Mouse (Mus musculus): ENCODE results near the gene Mafk. TPM values are rescaled to one million over a fixed set of nuclear protein-coding genes. Genes with fewer than 3 reads are reported as not detected.
A peak's percentile ranks its signal among the peaks of the same experiment; 100 is the strongest.
"Not testable (repeated sequence)": the region's sequence is repeated elsewhere in the genome, so short reads cannot be mapped to it uniquely, and the experiment has no call there.

The Mafk gene
- 10 to 100 TPM; 16.6 to 21.4 TPM for total RNA-seq (2021)
- long read RNA-seq, experiment 1, partial matches to known transcripts, result 0 of 11 reads
- long read RNA-seq, experiment 1, other reads (novel, unspliced or antisense), result 8 of 11 reads
- long read RNA-seq, experiment 2, transcript Mafk-201 (3 exons, 2,849 nt), result major isoform, 6 of 18 reads
- long read RNA-seq, experiment 2, partial matches to known transcripts, result 0 of 18 reads
- long read RNA-seq, experiment 2, other reads (novel, unspliced or antisense), result 12 of 18 reads

DNA sequence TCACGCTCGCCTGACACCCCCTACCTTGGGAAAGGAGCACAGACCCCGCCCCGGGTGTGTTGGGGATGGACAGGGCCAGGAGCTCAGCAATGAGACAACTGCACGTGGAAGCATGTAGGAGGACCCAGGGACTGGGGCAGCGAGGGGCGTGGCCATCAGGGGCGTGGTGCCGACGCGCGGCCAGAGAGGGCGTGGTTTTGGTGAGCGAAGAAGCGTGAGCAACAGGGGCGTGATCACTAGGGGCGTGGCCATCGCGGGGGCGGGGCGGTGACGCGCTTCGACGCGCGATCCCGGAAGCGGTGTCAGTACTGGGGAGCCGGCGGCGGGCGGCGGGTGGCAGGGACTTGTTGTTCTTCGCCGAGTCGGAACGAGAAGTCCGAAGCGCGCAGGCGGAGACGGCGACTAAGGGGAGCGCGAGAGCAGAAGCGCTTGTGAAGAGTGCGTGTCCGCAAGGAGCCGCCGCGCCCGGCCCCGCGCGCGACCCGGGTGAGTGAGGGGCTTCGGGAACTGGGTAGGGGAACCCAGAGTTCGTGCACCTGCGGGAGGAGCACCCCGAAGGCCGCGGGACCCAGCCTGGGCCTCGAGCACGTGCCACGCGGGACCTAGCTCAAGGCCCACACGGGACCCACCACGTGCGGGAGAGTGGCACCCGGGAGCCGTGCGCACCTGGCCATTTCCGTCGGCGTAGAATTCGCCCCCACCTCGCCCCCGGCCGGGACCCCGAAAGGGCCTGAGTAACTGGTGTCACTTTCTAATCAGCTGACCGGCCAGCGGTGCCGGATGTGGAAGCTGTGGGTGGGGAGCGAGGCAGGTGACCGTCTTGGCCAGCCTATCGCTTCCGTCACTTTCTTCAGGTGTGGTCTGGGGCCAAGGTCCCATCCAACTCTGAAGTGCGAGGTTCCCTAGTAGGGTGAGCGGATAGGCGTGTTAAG, at the start of gene Mafk:
Gene Mafk, plus strand, starts transcription at position 287 of the 932 bp plus-strand sequence.
- peak; percentile 98 to 99 for DNase-seq
- intact Hi-C loops (cut with DNase I), result no loop called here

GRCm38 (mm10) chr5:139742640-139743039, 48.7 kb upstream of the Mafk start:
- intact Hi-C loops (cut with DNase I); DNase-seq: not testable (repeated sequence)

GRCm38 (mm10) chr5:139745771-139746170, 45.5 kb upstream of the Mafk start:
- intact Hi-C loops (cut with DNase I), result no loop called here
- no peak for DNase-seq

GRCm38 (mm10) chr5:139749413-139750125, 41.7 kb upstream of the Mafk start:
- intact Hi-C loops (cut with DNase I), result loop anchor here (1.0 to 5.0 kb wide), 2 partner anchors 32 to 212 kb away; no protein-coding TSS in a partner anchor
- no peak for DNase-seq

- peak; percentile 49 to 66 for DNase-seq
- intact Hi-C loops (cut with DNase I), result loop anchor here (1.0 to 5.0 kb wide), 2 partner anchors 33 to 213 kb away; no protein-coding TSS in a partner anchor
These were observed 40.8 kb upstream of the Mafk start for GRCm38 (mm10) chr5:139750535-139750934.

- intact Hi-C loops (cut with DNase I), result loop anchor here (5.0 kb wide), 1 partner anchor 217 kb away; no protein-coding TSS in a partner anchor
These were observed 36.6 kb upstream of the Mafk start for GRCm38 (mm10) chr5:139754753-139755152.

GRCm38 (mm10) chr5:139756135-139756534, 35.2 kb upstream of the Mafk start:
- DNase-seq, result no peak
- intact Hi-C loops (cut with DNase I), result no loop called here

More at GRCm38 (mm10) chr5:139754753-139755152, 36.6 kb upstream of the Mafk start:
- peak in 1 of 2 experiments; percentile 41 for DNase-seq

DNA sequence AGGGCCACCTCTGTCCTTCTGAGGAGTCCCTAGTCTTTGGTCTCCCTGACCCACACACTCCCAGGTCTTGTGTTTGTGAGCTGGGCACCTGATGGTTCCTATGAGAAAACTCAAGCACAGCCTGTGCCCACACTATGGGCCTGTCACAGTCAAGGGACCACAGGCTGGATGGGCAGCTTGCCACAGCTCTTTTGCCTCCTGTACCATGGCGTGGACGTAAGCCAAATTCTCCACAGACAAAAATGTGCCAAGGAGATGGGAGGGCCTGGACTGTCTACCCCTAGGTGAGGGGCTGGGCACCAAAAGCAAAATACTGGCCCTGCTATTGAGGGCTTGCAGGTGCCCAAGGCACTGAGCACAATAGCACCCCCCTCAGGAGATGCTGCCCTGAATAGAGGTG, 34.7 kb upstream of the Mafk start:
- DNase-seq, result no peak
- intact Hi-C loops (cut with DNase I), result no loop called here

DNA sequence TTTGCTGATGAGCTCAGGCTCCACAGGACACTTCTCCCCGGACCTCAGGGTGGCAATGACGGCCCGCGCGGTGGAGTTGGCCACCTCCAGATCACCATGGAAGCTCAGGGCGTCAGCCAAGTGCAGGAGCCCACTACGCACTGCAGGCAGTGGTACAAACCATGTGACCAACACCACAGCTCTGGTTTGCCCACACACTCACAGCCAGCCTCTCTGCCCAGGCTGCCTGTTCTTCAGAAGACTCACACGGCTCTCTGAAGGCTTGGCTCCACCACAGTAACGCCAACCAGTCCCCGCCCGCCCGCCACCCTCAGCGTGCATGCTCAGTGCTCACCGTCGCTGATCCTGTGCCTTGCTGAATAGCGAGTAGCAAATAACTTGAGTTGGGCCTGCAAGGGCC, 33.2 kb upstream of the Mafk start:
- DNase-seq, result no peak
- intact Hi-C loops (cut with DNase I), result no loop called here

DNA sequence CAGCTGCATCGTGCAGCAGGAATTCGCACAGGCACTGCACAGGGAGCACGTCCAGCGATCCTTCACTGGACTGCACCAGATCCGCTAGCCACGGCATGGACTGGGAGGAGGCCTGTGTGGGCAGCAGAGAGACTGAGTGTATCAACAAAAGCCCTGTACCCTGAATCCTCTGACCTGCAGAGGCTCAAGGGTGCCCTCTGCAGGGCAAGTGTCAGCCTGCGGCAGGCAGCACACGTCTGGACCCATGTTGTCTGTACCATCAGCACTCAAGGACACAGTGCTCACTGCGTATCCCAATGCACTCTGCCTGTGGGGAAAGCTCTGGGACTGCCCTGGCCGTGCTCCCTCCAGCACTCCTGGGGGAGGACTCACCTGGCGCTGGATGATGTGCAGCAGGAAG, 27.0 kb upstream of the Mafk start:
- intact Hi-C loops (cut with DNase I), result no loop called here
- DNase-seq, result no peak

GRCm38 (mm10) chr5:139768216-139768615, 23.1 kb upstream of the Mafk start:
- intact Hi-C loops (cut with DNase I), result no loop called here

GRCm38 (mm10) chr5:139775216-139775926, 15.9 kb upstream of the Mafk start, which contains the start of gene Ints1:
Gene Ints1 (minus strand): TSS chr5:139775674.
- peak; percentile 92 to 95 for DNase-seq

More at GRCm38 (mm10) chr5:139768216-139768615, 23.1 kb upstream of the Mafk start:
- peak in 1 of 2 experiments; percentile 3 for DNase-seq

DNA sequence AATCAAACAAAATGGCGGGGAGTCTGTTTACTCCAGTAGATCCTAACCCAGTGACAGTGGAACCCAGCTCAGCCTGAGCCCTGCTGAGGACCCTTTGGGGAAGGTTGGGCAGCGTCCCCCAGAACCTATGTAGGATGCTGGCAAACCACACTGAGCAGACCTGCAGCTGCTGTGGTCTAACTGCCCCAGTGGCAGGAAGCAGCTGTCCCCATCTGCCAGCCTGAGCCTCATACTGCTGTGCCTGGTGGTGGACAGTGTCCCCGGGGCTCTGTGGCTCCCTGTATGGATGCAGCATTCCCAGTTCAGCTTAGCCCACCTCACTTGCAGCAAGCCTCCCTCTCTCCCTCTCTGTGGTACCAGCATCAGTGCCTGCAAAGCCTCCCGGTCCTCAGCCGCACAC, 14.3 kb upstream of the Mafk start:
- intact Hi-C loops (cut with DNase I), result no loop called here
- no peak for DNase-seq

More at GRCm38 (mm10) chr5:139775216-139775926, 15.9 kb upstream of the Mafk start, which contains the start of gene Ints1:
- intact Hi-C loops (cut with DNase I), result no loop called here

GRCm38 (mm10) chr5:139781406-139781805, 9.9 kb upstream of the Mafk start:
- intact Hi-C loops (cut with DNase I), result loop anchor here (5.0 kb wide), 1 partner anchor 36 kb away; the partner anchor contains the start of gene Tmem184a
- no peak for DNase-seq

DNA sequence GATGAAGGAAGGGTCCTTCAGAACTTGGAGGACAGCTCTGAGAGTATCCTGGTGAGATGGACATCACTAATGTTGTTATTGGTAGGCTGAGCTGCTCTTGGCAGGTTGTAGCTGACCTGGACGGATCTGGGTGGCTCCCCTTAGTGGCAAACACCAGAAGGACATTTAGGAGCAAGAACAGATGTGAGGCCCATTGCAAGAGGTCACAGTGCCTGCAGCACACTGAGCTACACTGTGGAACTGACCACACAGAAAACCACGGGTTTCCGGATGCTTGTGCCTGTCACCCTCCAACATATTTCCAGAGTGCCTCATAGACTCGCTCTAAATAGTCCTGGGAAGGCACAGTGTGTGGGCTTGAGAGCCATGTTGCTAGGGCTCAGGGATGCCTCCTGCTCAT, 1.8 kb upstream of the Mafk start:
- DNase-seq, result no peak
- intact Hi-C loops (cut with DNase I), result no loop called here

DNA sequence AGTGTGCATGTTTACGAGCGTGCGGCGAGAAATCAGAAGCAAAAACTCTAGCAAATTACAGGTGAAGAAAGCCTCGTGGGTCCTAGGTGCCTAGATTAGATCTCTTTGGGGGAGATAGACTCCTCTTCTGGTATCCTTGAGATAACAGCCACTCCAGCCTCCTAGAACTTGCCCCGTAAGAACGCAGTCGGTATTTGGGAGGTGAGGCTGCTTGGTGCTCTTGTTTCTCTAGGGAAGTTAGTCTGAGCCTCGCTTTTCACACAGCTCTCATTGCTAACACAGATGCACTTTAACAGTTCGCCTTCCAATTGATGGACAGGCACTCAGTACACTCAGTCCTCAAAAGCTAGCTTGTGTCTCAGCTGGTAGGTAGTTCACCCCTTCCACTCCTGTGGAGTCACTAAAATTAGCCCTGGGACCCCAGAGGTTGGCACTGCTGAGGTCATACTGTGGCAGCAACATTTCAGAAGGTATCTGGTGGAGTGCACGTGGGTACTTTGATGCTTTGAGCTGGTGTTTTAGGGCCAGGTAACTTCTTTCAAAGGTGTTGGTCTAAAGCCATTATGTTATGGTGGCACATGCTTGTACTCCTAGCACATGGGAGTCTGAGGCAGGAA, 954 bp downstream of the Mafk start:
- intact Hi-C loops (cut with DNase I), result no loop called here
- DNase-seq, result no peak

GRCm38 (mm10) chr5:139792966-139793337, 1.6 kb downstream of the Mafk start:
- intact Hi-C loops (cut with DNase I), result no loop called here
- DNase-seq, result no peak

GRCm38 (mm10) chr5:139793338-139794089, 2.2 kb downstream of the Mafk start:
- intact Hi-C loops (cut with DNase I), result no loop called here
- no peak for DNase-seq

DNA sequence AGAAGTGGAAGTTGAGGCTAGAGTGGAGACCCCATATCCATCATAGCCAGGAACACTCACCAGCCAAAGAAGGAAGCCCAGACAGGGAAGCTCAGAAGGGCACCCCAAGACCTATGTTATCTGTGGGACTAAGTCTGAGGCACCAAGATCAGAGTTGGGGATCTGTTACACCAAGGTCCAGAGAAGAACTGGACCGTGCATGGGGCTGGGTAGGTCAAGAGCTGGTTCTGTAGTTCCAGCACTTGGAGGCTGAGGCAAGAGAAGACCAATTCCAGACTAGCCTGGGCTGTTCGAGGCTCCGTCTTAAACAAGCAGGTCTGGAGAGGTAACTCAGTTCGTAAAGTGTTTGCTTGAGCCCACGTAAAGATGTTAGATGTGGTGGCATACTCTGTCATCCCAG, 2.8 kb downstream of the Mafk start:
- intact Hi-C loops (cut with DNase I), result no loop called here

More for the DNA sequence above, 2.8 kb downstream of the Mafk start:
- no peak for DNase-seq
